In genomic region chr6:47805520-47805919, GRCm38 (mm10) we compare ENCODE assay signal across 19 mouse cellular contexts.
"Had no signal": no experiment of that assay in that cellular context is flagged by ENCODE, and none has a peak within 500 bp of the region (broad histone marks: within the 10 kb centered on the region; RNA-seq: fewer than 3 reads in every experiment).

No protein-coding gene starts in this region.

- H3K27ac ChIP-seq: kidney, postnatal 0 days; layer of hippocampus, adult 2 months; limb, embryonic 10.5 days; limb, embryonic 13.5 days; liver, embryonic 12.5 days; liver, embryonic 15.5 days; lung, embryonic 15.5 days; stomach, postnatal 0 days had no signal

- DNase-seq: kidney, adult 9 months; kidney, postnatal 25 days; layer of hippocampus, adult 9-11 months; liver; lung, adult 18-20 months; lung, postnatal 10 days; lung, postnatal 36 days; midbrain, embryonic 14.5 days; thymus, adult 2 months; thymus, postnatal 14 days; thymus, postnatal 4 days had no signal

- H3K4me3 ChIP-seq: layer of hippocampus, adult 2 months; limb, embryonic 10.5 days; limb, embryonic 13.5 days; liver, embryonic 12.5 days; liver, embryonic 15.5 days; lung, embryonic 15.5 days had no signal
